Mouse (Mus musculus) bone marrow, adult 2 months (tissue): ENCODE results near the gene Mrgprg.

Source experiments
- CTCF ChIP-seq: fragments of 200-500 bp; IDR thresholded peaks from 2 replicates; pipeline ENCODE4 v1.5.1; 2011; ENCODE audit warnings: low read length, control low read depth; ENCODE audit not compliant: control insufficient read depth, insufficient read depth
- POLR2A ChIP-seq: fragments of 200-500 bp; IDR thresholded peaks from 2 replicates; pipeline ENCODE4 v1.6.1; 2011; ENCODE audit warnings: low read depth, mild to moderate bottlenecking, control low read depth, low read length, borderline replicate concordance; ENCODE audit not compliant: control insufficient read depth

- TF ChIP-seq CTCF (no peak), POLR2A (peak; percentile 35; the same call in 1 of the 2 replicates)
Observed at GRCm38 (mm10) chr7:143783996-143784829, 17.4 kb upstream of the Mrgprg start, which contains the start of gene Mrgpre.
